Mouse (Mus musculus) CD4-positive naive resting alpha-beta T cell, adult 57 days (primary cell): Measurements from ENCODE around the gene Cdc42ep3. TPM values are rescaled to one million over a fixed set of nuclear protein-coding genes. Genes with fewer than 3 reads are reported as not detected.

Experiments used
- total RNA-seq: library from RNA; stranded (reverse); gene quantifications from one replicate; pipeline ENCODE4 v1.2.4, GENCODE M21; 2023

The Cdc42ep3 gene
- 25.0 TPM for total RNA-seq

DNA sequence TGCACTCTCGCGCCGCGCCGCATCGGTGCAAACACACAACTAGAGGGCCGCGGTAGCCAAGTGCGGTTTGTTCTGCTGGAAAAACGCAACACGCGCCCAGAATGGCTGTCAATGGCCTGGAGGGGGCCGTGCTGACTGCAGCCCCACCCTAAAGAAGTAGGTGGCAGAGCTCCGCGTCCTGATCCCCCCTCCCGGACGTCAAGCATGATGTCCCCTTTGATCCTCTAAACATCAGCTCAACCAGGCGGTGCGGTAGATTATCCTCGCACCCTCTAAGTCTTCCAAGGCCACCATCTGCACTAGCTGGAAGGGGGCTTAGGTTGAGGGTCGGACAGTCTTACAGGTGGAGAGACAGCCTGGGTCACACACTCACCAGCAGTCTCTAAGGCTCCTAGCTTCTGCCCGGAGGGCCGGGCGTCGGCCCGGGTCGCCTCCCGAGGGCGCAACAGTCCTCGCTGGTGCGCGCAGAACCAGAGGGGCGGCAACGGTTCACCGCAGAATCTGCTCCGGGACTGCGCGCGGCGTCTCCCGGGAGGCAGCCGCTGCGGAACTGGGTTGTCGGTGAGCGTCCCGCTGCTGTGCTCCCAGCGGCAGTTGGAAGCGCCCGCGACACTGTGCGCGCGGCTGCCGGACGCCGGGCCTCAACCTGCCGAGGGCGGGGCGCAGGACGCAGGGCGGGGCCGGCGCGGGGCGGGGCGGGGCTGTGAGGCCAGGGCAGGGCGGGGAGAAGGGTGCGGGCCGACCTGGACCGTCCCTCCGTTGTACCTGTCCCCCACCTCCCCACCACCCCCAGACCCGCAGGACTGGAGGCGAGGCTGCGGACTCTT lies at the start of gene Cdc42ep3:
Cdc42ep3 (minus strand) TSS at position 648 of the 827 bp plus-strand sequence.

